Mouse (Mus musculus) MEL (cell line): ENCODE data around the gene Zfp790. TPM values are rescaled to one million over a fixed set of nuclear protein-coding genes. Genes with fewer than 3 reads are reported as not detected.

Experiments
- DNase-seq: peaks from one replicate; pipeline ENCODE4 v3.0.0; 2011; ENCODE audit warnings: low read depth, low spot score
- H3K27ac ChIP-seq: 2 replicates; pipeline ENCODE4 v1.5.1; 2012; ENCODE audit warnings: low read depth, mild to moderate bottlenecking, control low read depth, low read length, moderate library complexity; ENCODE audit not compliant: control insufficient read depth
- H3K27me3 ChIP-seq, 2 experiments: fragments of 150-350 bp in 1 of 2; sonication (generic) in 1 of 2; 2 replicates each; pipeline ENCODE4 v1.6.1; 2012; ENCODE audit warnings: low read length in 2 of 2, mild to moderate bottlenecking in 2 of 2, improper control_type of control experiment in 1 of 2, moderate library complexity in 1 of 2; ENCODE audit not compliant: insufficient read depth in 2 of 2, control insufficient read depth in 1 of 2
- H3K36me3 ChIP-seq, 2 experiments: 2 replicates each; pipeline ENCODE4 v1.6.1; 2012 to 2014; ENCODE audit warnings: low read length in 2 of 2, improper control_type of control experiment in 1 of 2, inconsistent platforms in 1 of 2, mild to moderate bottlenecking in 1 of 2; ENCODE audit not compliant: insufficient read depth in 2 of 2, control insufficient read depth in 1 of 2
- H3K4me1 ChIP-seq, 2 experiments: fragments of 150-350 bp in 1 of 2; sonication (generic) in 1 of 2; 2 replicates each; pipeline ENCODE4 v1.6.1; 2012; ENCODE audit warnings: low read length in 2 of 2, improper control_type of control experiment in 1 of 2, mild to moderate bottlenecking in 1 of 2; ENCODE audit not compliant: insufficient read depth in 2 of 2, control insufficient read depth in 1 of 2
- H3K4me3 ChIP-seq, 2 experiments: fragments of 150-350 bp in 1 of 2; sonication (generic) in 1 of 2; 2 replicates each; pipeline ENCODE4 v1.5.1; 2012; ENCODE audit warnings: low read depth in 2 of 2, low read length in 2 of 2, mild to moderate bottlenecking in 2 of 2, moderate library complexity in 2 of 2, control low read depth in 1 of 2, improper control_type of control experiment in 1 of 2; ENCODE audit not compliant: control insufficient read depth in 1 of 2, insufficient read depth in 1 of 2
- H3K79me2 ChIP-seq: 2 replicates; pipeline ENCODE4 v1.6.1; 2012; ENCODE audit warnings: mild to moderate bottlenecking, low read length, moderate library complexity; ENCODE audit not compliant: control insufficient read depth, poor library complexity, insufficient read depth
- H3K9ac ChIP-seq: 2 replicates; pipeline ENCODE4 v1.6.1; 2012; ENCODE audit warnings: low read depth, mild to moderate bottlenecking, control low read depth, low read length, moderate library complexity; ENCODE audit not compliant: control insufficient read depth, poor library complexity, severe bottlenecking
- H3K9me3 ChIP-seq: fragments of 150-350 bp; sonication (generic); replicated peaks from 2 replicates; pipeline ENCODE4 v1.6.1; 2012; ENCODE audit warnings: mild to moderate bottlenecking, low read length, improper control_type of control experiment, moderate library complexity; ENCODE audit not compliant: insufficient read depth
- BHLHE40 ChIP-seq: IDR thresholded peaks from 2 replicates; pipeline ENCODE4 v1.6.1; 2012; ENCODE audit warnings: low read depth, mild to moderate bottlenecking, inconsistent platforms, low read length, improper control_type of control experiment, borderline replicate concordance
- CHD1 ChIP-seq: IDR thresholded peaks from 2 replicates; pipeline ENCODE4 v1.6.1; 2012; ENCODE audit warnings: low read depth, mild to moderate bottlenecking, inconsistent platforms, low read length, improper control_type of control experiment
- ELF1 ChIP-seq: IDR thresholded peaks from 2 replicates; pipeline ENCODE4 v1.6.1; 2014; ENCODE audit warnings: low read depth, mild to moderate bottlenecking, inconsistent platforms, low read length, improper control_type of control experiment, moderate library complexity
- ETS1 ChIP-seq: IDR thresholded peaks from 2 replicates; pipeline ENCODE4 v1.6.1; 2012; ENCODE audit warnings: low read depth, mild to moderate bottlenecking, inconsistent platforms, low read length, improper control_type of control experiment, moderate library complexity
- GATA1 ChIP-seq: IDR thresholded peaks from 2 replicates; pipeline ENCODE4 v1.6.1; 2011; ENCODE audit warnings: low read depth, low read length, improper control_type of control experiment
- HCFC1 ChIP-seq: IDR thresholded peaks from 2 replicates; pipeline ENCODE4 v1.6.1; 2012; ENCODE audit warnings: low read depth, mild to moderate bottlenecking, inconsistent platforms, low read length, improper control_type of control experiment, moderate library complexity
- KAT2A ChIP-seq: conservative IDR thresholded peaks from 2 replicates; pipeline ENCODE4 v1.6.1; 2012; ENCODE audit warnings: low read depth, low read length, improper control_type of control experiment, inconsistent platforms
- MAX ChIP-seq: IDR thresholded peaks from 2 replicates; pipeline ENCODE4 v1.6.1; 2011; ENCODE audit warnings: low read length, improper control_type of control experiment
- MAZ ChIP-seq: IDR thresholded peaks from 2 replicates; pipeline ENCODE4 v1.6.1; 2012; ENCODE audit warnings: low read depth, mild to moderate bottlenecking, inconsistent platforms, low read length, improper control_type of control experiment
- MXI1 ChIP-seq: IDR thresholded peaks from 2 replicates; pipeline ENCODE4 v1.6.1; 2011; ENCODE audit warnings: mild to moderate bottlenecking, low read depth, low read length, improper control_type of control experiment
- MYB ChIP-seq: IDR thresholded peaks from 2 replicates; pipeline ENCODE4 v1.6.1; 2011; ENCODE audit warnings: mild to moderate bottlenecking, low read depth, low read length, improper control_type of control experiment
- NELFE ChIP-seq: IDR thresholded peaks from 2 replicates; pipeline ENCODE4 v1.6.1; 2011; ENCODE audit warnings: low read depth, low read length, improper control_type of control experiment
- NRF1 ChIP-seq: IDR thresholded peaks from 2 replicates; pipeline ENCODE4 v1.6.1; 2014; ENCODE audit warnings: low read depth, mild to moderate bottlenecking, inconsistent platforms, low read length, improper control_type of control experiment, moderate library complexity; ENCODE audit not compliant: poor library complexity, insufficient read depth, severe bottlenecking
- POLR2A ChIP-seq, 2 experiments: IDR thresholded peaks; 2 replicates each; pipeline ENCODE4 v1.6.1; 2011 to 2012; ENCODE audit warnings: low read length in 2 of 2, mild to moderate bottlenecking in 2 of 2, control low read depth in 1 of 2, improper control_type of control experiment in 1 of 2, low read depth in 1 of 2, moderate library complexity in 1 of 2; ENCODE audit not compliant: control insufficient read depth in 1 of 2, insufficient read depth in 1 of 2, poor library complexity in 1 of 2
- POLR2AphosphoS5 ChIP-seq: IDR thresholded peaks from 2 replicates; pipeline ENCODE4 v1.6.1; 2012; ENCODE audit warnings: low read depth, borderline replicate concordance, mild to moderate bottlenecking, inconsistent platforms, low read length, moderate library complexity, mixed read lengths
- SIN3A ChIP-seq: IDR thresholded peaks from 2 replicates; pipeline ENCODE4 v1.6.1; 2012; ENCODE audit warnings: low read length, improper control_type of control experiment, inconsistent platforms
- SMC3 ChIP-seq: IDR thresholded peaks from 2 replicates; pipeline ENCODE4 v1.6.1; 2011; ENCODE audit warnings: low read depth, low read length, improper control_type of control experiment
- TBP ChIP-seq: IDR thresholded peaks from 2 replicates; pipeline ENCODE4 v1.8.0; 2011; ENCODE audit warnings: low read depth, low read length, improper control_type of control experiment
- TCF12 ChIP-seq: IDR thresholded peaks from 2 replicates; pipeline ENCODE4 v1.6.1; 2014; ENCODE audit warnings: low read depth, mild to moderate bottlenecking, inconsistent platforms, low read length, improper control_type of control experiment, moderate library complexity
- UBTF ChIP-seq: IDR thresholded peaks from 2 replicates; pipeline ENCODE4 v1.6.1; 2012; ENCODE audit warnings: low read depth, mild to moderate bottlenecking, inconsistent platforms, low read length, improper control_type of control experiment, moderate library complexity, borderline replicate concordance; ENCODE audit not compliant: insufficient read depth
- USF1 ChIP-seq: IDR thresholded peaks from 2 replicates; pipeline ENCODE4 v1.6.1; 2014; ENCODE audit warnings: low read depth, mild to moderate bottlenecking, inconsistent platforms, low read length, improper control_type of control experiment, moderate library complexity
- ZMIZ1 ChIP-seq: IDR thresholded peaks from 2 replicates; pipeline ENCODE4 v1.6.1; 2012; ENCODE audit warnings: low read depth, mild to moderate bottlenecking, inconsistent platforms, low read length, improper control_type of control experiment, moderate library complexity
- ZNF384 ChIP-seq: IDR thresholded peaks from 2 replicates; pipeline ENCODE4 v1.6.1; 2012; ENCODE audit warnings: low read depth, mild to moderate bottlenecking, inconsistent platforms, low read length, improper control_type of control experiment
- polyA plus RNA-seq, 2 experiments: library from polyadenylated mRNA; stranded (reverse) in 1 of 2; unstranded in 1 of 2; fragments of >175 nt in 1 of 2; fragments of >200 nt in 1 of 2; gene quantifications; 2 replicates each; pipeline versions ENCODE4 v1.2.1 to v1.2.4; 2012; ENCODE audit warnings: low replicate concordance in 2 of 2, low read depth in 1 of 2; ENCODE audit not compliant: insufficient read length in 2 of 2, insufficient read depth in 1 of 2, missing spikeins in 1 of 2
- total RNA-seq: library from RNA; depleted of rRNA; stranded (reverse); fragments of 300-350 nt; gene quantifications from 2 replicates; pipeline ENCODE4 v1.2.3, GENCODE M21; 2012

Gene Zfp790
- total and polyA plus RNA-seq, 3 experiments = 3.8 to 4.9 TPM; not detected in 1

DNA sequence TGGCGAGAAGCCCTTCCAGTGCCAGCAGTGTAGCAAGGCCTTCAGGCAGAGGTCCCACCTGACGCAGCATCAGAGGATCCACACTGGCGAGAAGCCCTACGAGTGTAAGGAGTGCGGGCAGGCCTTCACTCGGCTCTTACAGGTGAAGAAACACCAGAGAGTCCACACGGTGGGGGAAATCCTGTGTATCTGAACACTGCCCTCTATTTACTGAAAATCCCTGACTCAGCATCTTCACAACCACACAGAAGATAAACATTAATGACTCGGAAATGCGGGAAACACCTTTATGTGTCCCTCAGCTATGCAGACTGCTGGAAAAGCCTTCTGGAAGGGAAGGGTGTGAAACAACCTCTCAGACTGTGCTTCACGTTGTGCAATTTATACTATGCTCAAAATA, 38.5 kb upstream of the Zfp790 start:
- Histone ChIP-seq H3K79me2 (no peaks in the 10 kb centered on the region), H3K9me3 (no peaks in the 10 kb centered on the region), H3K36me3 (peaks cover 0 to 28% of the 10 kb centered on the region in 2 experiments; a peak in 2 of 4 replicates), H3K4me3 (no peak overlapping the region), H3K9ac (no peak overlapping the region), H3K4me1 (no peaks in the 10 kb centered on the region), H3K27ac (no peak overlapping the region), H3K27me3 (no peaks in the 10 kb centered on the region)
- no peak for TF ChIP-seq MAZ
- TF ChIP-seq MYB = no peak
- no peak for DNase-seq

DNA sequence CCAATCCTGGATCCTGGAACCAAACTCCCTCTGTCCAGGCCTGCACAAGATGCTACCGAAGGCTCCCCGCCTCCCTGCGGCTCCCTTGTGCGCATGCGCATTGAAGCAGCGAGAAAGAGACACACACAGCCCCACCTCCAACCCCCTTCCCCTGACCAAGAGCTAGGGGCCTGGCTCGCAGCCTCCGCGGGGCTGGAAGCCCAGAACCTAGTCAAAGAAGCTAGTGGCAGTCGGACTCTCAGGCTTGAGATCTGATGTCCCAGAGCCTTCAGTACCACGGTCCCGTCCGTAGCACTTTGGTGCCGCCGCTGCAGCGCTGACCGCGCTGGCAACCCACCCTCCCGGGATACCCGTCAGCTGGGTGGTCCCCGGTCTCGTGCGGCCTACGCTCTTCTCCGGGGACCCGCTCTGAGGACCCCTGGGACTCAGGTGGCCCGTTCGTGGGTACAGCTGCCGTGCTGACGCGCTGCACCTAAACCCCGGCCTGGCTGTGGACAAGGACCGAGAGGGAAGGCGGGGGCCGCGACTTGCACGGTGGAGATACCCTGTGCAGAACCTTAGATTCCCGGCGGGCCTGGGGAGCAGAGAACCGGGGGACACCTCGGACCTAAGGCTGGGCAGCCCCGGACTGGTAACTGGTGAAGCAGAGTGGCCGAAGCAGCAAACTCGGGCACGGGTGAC, 31.9 kb upstream of the Zfp790 start, which contains the start of gene Zfp30:
Gene Zfp30, plus strand, starts transcription at position 128 of the 681 bp plus-strand sequence.
- H3K4me3 ChIP-seq = peak within 1 kb of the TSS; percentile 80 to 93
- H3K79me2 ChIP-seq = no peaks in the 10 kb centered on the region; the same call in 1 of the 2 replicates
- H3K9ac ChIP-seq = peak within 1 kb of the TSS; percentile 79
- TF ChIP-seq CHD1 (no peak), SMC3 (no peak), MAX (no peak), ZNF384 (no peak), MAZ (peak; percentile 65; the same call in 1 of the 2 replicates), TBP (peak; percentile 51; the same call in 1 of the 2 replicates), HCFC1 (peak; percentile 56), USF1 (peak; percentile 72), POLR2A (IDR thresholded peaks at IDR 0.05; ENCODE audit: control insufficient read depth in 1 of 2, insufficient read depth in 1 of 2, low read depth in 1 of 2, low read length in 2 of 2, poor library complexity in 1 of 2) (peak; percentile 43 to 60; a peak in 2 of 4 replicates), KAT2A (no peak), POLR2AphosphoS5 (no peak), NRF1 (peak; percentile 92), ELF1 (no peak), ETS1 (no peak), MXI1 (no peak), UBTF (0 out of 2 replicates have a peak, but pooled peaks have one; percentile 78), TCF12 (peak; percentile 21; the same call in 1 of the 2 replicates), SIN3A (peak; percentile 77; the same call in 1 of the 2 replicates), ZMIZ1 (0 out of 2 replicates have a peak, but pooled peaks have one; percentile 41), BHLHE40 (peak; percentile 27; the same call in 1 of the 2 replicates), GATA1 (no peak), NELFE (peak; percentile 57)
- TF ChIP-seq, all 39 proteins: peak for 12
- Histone ChIP-seq H3K4me1 (no peaks in the 10 kb centered on the region; a peak in 1 of 4 replicates), H3K9me3 (no peaks in the 10 kb centered on the region), H3K27ac (peak within 1 kb of the TSS; percentile 46; the same call in 1 of the 2 replicates), H3K36me3 (no peaks in the 10 kb centered on the region), H3K27me3 (no peaks in the 10 kb centered on the region)
- DNase-seq = peak; percentile 93
